Mouse (Mus musculus): Measurements from ENCODE around the gene Gas2l2.

DNA sequence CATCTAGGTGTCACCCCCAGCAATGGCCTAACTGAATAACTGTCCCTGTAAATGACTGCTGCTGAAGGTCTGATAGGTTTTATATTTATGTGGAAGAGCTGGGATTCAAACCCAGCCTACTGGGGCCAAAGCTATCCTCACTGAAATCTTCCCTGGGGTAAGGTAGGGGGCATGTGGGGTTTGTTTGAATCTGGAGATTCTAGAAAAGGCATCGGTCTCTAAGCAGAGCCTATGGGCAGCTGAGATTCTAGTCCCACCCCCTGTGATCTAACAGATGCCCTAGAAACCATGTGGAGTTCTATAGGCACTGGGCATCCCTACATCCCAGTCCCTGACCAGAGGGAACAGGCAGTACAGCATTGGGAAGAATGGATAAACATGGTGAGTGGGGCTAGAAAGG is 8.1 kb upstream of the Gas2l2 start, which contains the start of gene 1700020L24Rik:
- TF ChIP-seq POLR2A (IDR thresholded peaks at IDR 0.05; ENCODE audit: extremely low read depth, insufficient read depth, low read length) (no peak), CTCF (IDR thresholded peaks at IDR 0.05; ENCODE audit: extremely low read depth, insufficient read depth, low read length) (no peak)

Measured in cortical plate, adult 2 months (tissue).